In the genomic region with DNA sequence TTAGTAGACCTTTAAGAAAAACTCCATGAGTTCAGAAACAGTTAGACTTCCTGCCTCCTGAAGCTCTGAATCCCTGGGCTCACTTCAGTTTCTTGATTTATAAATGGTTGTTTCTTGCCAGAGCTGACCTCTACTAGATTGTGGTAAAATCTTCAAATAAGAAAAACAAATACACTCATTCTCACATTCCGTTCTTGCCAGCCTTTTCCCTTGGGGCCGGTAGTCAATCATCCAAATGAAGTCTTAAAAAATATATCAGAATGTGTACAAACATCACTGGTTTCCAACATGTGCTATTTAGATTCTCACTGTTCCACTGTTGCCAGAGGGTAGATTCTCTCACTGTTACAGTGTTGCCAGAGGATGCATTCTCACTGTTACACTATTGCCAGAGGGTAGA, we compare ENCODE assay signal across 24 mouse cellular contexts.
A peak's percentile ranks its signal among the peaks of the same experiment; 100 is the strongest.
DNase-seq lines count a peak whose midpoint lies in the region; ATAC-seq and TF ChIP-seq lines count a peak whose summit lies in the region.
"Had no signal": no experiment of that assay in that cellular context is flagged by ENCODE, and none has a peak within 500 bp of the region (broad histone marks: within the 10 kb centered on the region; RNA-seq: fewer than 3 reads in every experiment).

No protein-coding gene starts in this region.

- no peak overlapping the region for H3K27ac ChIP-seq in forebrain, embryonic 16.5 days (ENCODE audit: low read length)
- H3K27ac ChIP-seq in forebrain, embryonic 11.5 days (ENCODE audit: low read depth, low read length), result no peak overlapping the region
- no peak overlapping the region for H3K27ac ChIP-seq in hindbrain, embryonic 12.5 days
- H3K27ac ChIP-seq in hindbrain, embryonic 16.5 days (ENCODE audit: low read depth, low read length), result no peak overlapping the region
- H3K27ac ChIP-seq: embryonic facial prominence, embryonic 10.5 days; gastrocnemius, adult 2 months; hindbrain, embryonic 10.5 days; hindbrain, embryonic 15.5 days had no signal

- POLR2A ChIA-PET in Patski (lab: Charles Lee), result no interaction called here

- no peak overlapping the region for H3K4me2 ChIP-seq in forebrain, embryonic 16.5 days (ENCODE audit: low read length)
- H3K4me2 ChIP-seq in forebrain, embryonic 11.5 days (ENCODE audit: low read depth, low read length, severe bottlenecking), result no peak overlapping the region
- no peak overlapping the region for H3K4me2 ChIP-seq in hindbrain, embryonic 12.5 days (replicated peaks)
- H3K4me2 ChIP-seq in hindbrain, embryonic 16.5 days (ENCODE audit: low read length), result no peak overlapping the region
- H3K4me2 ChIP-seq: heart, embryonic 12.5 days; hindbrain, embryonic 15.5 days had no signal

- H3K36me3 ChIP-seq in forebrain, embryonic 16.5 days (ENCODE audit: control insufficient read depth, insufficient read depth), result no peaks in the 10 kb centered on the region
- no peaks in the 10 kb centered on the region for H3K36me3 ChIP-seq in forebrain, embryonic 11.5 days (ENCODE audit: control insufficient read depth, insufficient read depth, low read length)
- H3K36me3 ChIP-seq in hindbrain, embryonic 12.5 days, result no peaks in the 10 kb centered on the region
- no peaks in the 10 kb centered on the region for H3K36me3 ChIP-seq in hindbrain, embryonic 16.5 days (ENCODE audit: control insufficient read depth, insufficient read depth, low read length)
- H3K36me3 ChIP-seq: embryonic facial prominence, embryonic 10.5 days; G1E; heart, embryonic 12.5 days; hindbrain, embryonic 10.5 days; hindbrain, embryonic 15.5 days had no signal

- no peaks in the 10 kb centered on the region for H3K9me3 ChIP-seq in forebrain, embryonic 16.5 days (ENCODE audit: control insufficient read depth, low read length)
- no peaks in the 10 kb centered on the region for H3K9me3 ChIP-seq in forebrain, embryonic 11.5 days (ENCODE audit: control insufficient read depth, low read length)
- H3K9me3 ChIP-seq in hindbrain, embryonic 12.5 days (replicated peaks), result no peaks in the 10 kb centered on the region
- H3K9me3 ChIP-seq in hindbrain, embryonic 16.5 days (ENCODE audit: control insufficient read depth, low read length), result no peaks in the 10 kb centered on the region
- H3K9me3 ChIP-seq: embryonic facial prominence, embryonic 10.5 days; G1E; heart, embryonic 12.5 days; hindbrain, embryonic 10.5 days; hindbrain, embryonic 15.5 days had no signal

- in situ Hi-C loops in Patski (cut with MboI; ENCODE audit: low pct_unique_long_range_greater_than_20kb), result no loop called here

- WGBS in forebrain, embryonic 16.5 days, result 80% methylated on average over 2 of the region's 2 CpGs
- WGBS in forebrain, embryonic 11.5 days, result 91% methylated on average over 2 of the region's 2 CpGs
- WGBS in hindbrain, embryonic 12.5 days, result 83% methylated on average over 2 of the region's 2 CpGs
- WGBS in hindbrain, embryonic 16.5 days, result 79% methylated on average over 2 of the region's 2 CpGs

- H3K4me1 ChIP-seq in forebrain, embryonic 16.5 days (replicated peaks; ENCODE audit: control insufficient read depth, insufficient read depth, low read length), result no peaks in the 10 kb centered on the region
- no peaks in the 10 kb centered on the region for H3K4me1 ChIP-seq in forebrain, embryonic 11.5 days (replicated peaks; ENCODE audit: control insufficient read depth, insufficient read depth, low read length)
- H3K4me1 ChIP-seq in hindbrain, embryonic 12.5 days, result 0 out of 2 replicates have a peak, but pooled peaks cover 2% of the 10 kb centered on the region
- H3K4me1 ChIP-seq in hindbrain, embryonic 16.5 days (ENCODE audit: control insufficient read depth, insufficient read depth, low read depth, low read length), result no peaks in the 10 kb centered on the region
- H3K4me1 ChIP-seq: heart, embryonic 12.5 days; hindbrain, embryonic 10.5 days; hindbrain, embryonic 15.5 days had no signal

- DNase-seq in forebrain, embryonic 11.5 days (ENCODE audit: low spot score), result no peak
- DNase-seq in kidney, postnatal 14 days, result peak; percentile 4
- no peak for DNase-seq in kidney, adult 8-10 months
- no peak for DNase-seq in Patski (ENCODE audit: low read depth, low spot score)
- peak; percentile 16 for DNase-seq in fibroblast of lung, adult 2 months (ENCODE audit: low read depth)
- DNase-seq: adrenal gland, adult 2 months; B cell, adult 2 months; cerebellum, adult 18-20 months; cerebellum, adult 9-11 months; cerebellum, postnatal 36 days; gastrocnemius, adult 2 months; gastrocnemius, postnatal 25 days had no signal

- H3K27me3 ChIP-seq in forebrain, embryonic 16.5 days (replicated peaks; ENCODE audit: control insufficient read depth, insufficient read depth, low read length), result no peaks in the 10 kb centered on the region
- H3K27me3 ChIP-seq in forebrain, embryonic 11.5 days (ENCODE audit: control insufficient read depth, insufficient read depth, low read length), result no peaks in the 10 kb centered on the region
- H3K27me3 ChIP-seq in Patski, result no peaks in the 10 kb centered on the region
- no peaks in the 10 kb centered on the region for H3K27me3 ChIP-seq in hindbrain, embryonic 12.5 days
- no peaks in the 10 kb centered on the region for H3K27me3 ChIP-seq in hindbrain, embryonic 16.5 days (replicated peaks; ENCODE audit: control insufficient read depth, insufficient read depth, low read length)
- H3K27me3 ChIP-seq: heart, embryonic 12.5 days; hindbrain, embryonic 15.5 days had no signal

- CTCF ChIA-PET in Patski (lab: Charles Lee), result interaction anchor here (1.2 kb wide), 1 partner anchor 197 kb away, joined by 5 read pairs; no protein-coding TSS in a partner anchor

- peak; percentile 45; the same call in 1 of the 2 replicates for ATAC-seq in forebrain, embryonic 16.5 days
- no peak for ATAC-seq in forebrain, embryonic 11.5 days (replicated peaks; ENCODE audit: low FRiP score)
- peak; percentile 75 for ATAC-seq in Patski
- ATAC-seq in hindbrain, embryonic 12.5 days (ENCODE audit: low FRiP score), result no peak
- ATAC-seq in hindbrain, embryonic 16.5 days, result no peak
- ATAC-seq: activated CD4-positive, CD25-positive, alpha-beta regulatory T cell, adult 4 months; CD4-positive, CD25-positive, alpha-beta regulatory T cell, adult 4 months; inflammation-experienced regulatory T-cells, adult 6 months; intestine, postnatal 0 days had no signal

- no peak for TF ChIP-seq CTCF in Patski (IDR thresholded peaks at IDR 0.05)

- no peak overlapping the region for H3K4me3 ChIP-seq in forebrain, embryonic 16.5 days (replicated peaks; ENCODE audit: low read length)
- H3K4me3 ChIP-seq in forebrain, embryonic 11.5 days (ENCODE audit: low read depth, low read length), result no peak overlapping the region
- no peak overlapping the region for H3K4me3 ChIP-seq in hindbrain, embryonic 12.5 days
- no peak overlapping the region for H3K4me3 ChIP-seq in hindbrain, embryonic 16.5 days (ENCODE audit: low read length)
- H3K4me3 ChIP-seq: embryonic facial prominence, embryonic 10.5 days; gastrocnemius, adult 2 months; heart, embryonic 12.5 days; hindbrain, embryonic 10.5 days; hindbrain, embryonic 15.5 days had no signal

- H3K9ac ChIP-seq in forebrain, embryonic 16.5 days (replicated peaks; ENCODE audit: low read depth, low read length), result no peak overlapping the region
- no peak overlapping the region for H3K9ac ChIP-seq in forebrain, embryonic 11.5 days (ENCODE audit: low read length)
- no peak overlapping the region for H3K9ac ChIP-seq in hindbrain, embryonic 12.5 days
- no peak overlapping the region for H3K9ac ChIP-seq in hindbrain, embryonic 16.5 days (ENCODE audit: low read depth, low read length)
- H3K9ac ChIP-seq: heart, embryonic 12.5 days; hindbrain, embryonic 15.5 days had no signal

Comparison
In these comparisons a context has a peak if more than half of its experiments do, and no peak if none do; other contexts are left out.
1. ATAC-seq: peak in forebrain, embryonic 16.5 days (single experiment) and Patski (single experiment); none in forebrain, embryonic 11.5 days (single experiment), hindbrain, embryonic 12.5 days (single experiment) and hindbrain, embryonic 16.5 days (single experiment).
2. DNase-seq: peak in kidney, postnatal 14 days (single experiment) and fibroblast of lung, adult 2 months (single experiment); none in forebrain, embryonic 11.5 days (single experiment), kidney, adult 8-10 months (0 of 2) and Patski (single experiment).